Mouse (Mus musculus) MEL (cell line): Measurements from ENCODE around the gene Pttg1ip.

ENCODE experiments used
- CTCF ChIP-seq, 3 experiments: IDR thresholded peaks in 2 of 3; conservative IDR thresholded peaks in 1 of 3; 2 replicates each; pipeline ENCODE4 v1.5.1; 2011 to 2012; ENCODE audit warnings: low read length in 3 of 3, low read depth in 2 of 3, mild to moderate bottlenecking in 2 of 3, improper control_type of control experiment in 1 of 3, inconsistent platforms in 1 of 3, mixed read lengths in 1 of 3, moderate library complexity in 1 of 3; ENCODE audit not compliant: control insufficient read depth in 1 of 3, insufficient read depth in 1 of 3, poor library complexity in 1 of 3, severe bottlenecking in 1 of 3
- GATA1 ChIP-seq: IDR thresholded peaks from 2 replicates; pipeline ENCODE4 v1.6.1; 2011; ENCODE audit warnings: low read depth, low read length, improper control_type of control experiment
- MAX ChIP-seq: IDR thresholded peaks from 2 replicates; pipeline ENCODE4 v1.6.1; 2011; ENCODE audit warnings: low read length, improper control_type of control experiment
- NRF1 ChIP-seq: IDR thresholded peaks from 2 replicates; pipeline ENCODE4 v1.6.1; 2014; ENCODE audit warnings: low read depth, mild to moderate bottlenecking, inconsistent platforms, low read length, improper control_type of control experiment, moderate library complexity; ENCODE audit not compliant: poor library complexity, insufficient read depth, severe bottlenecking
- POLR2A ChIP-seq, 2 experiments: IDR thresholded peaks; 2 replicates each; pipeline ENCODE4 v1.6.1; 2011 to 2012; ENCODE audit warnings: low read length in 2 of 2, mild to moderate bottlenecking in 2 of 2, control low read depth in 1 of 2, improper control_type of control experiment in 1 of 2, low read depth in 1 of 2, moderate library complexity in 1 of 2; ENCODE audit not compliant: control insufficient read depth in 1 of 2, insufficient read depth in 1 of 2, poor library complexity in 1 of 2
- POLR2AphosphoS2 ChIP-seq: IDR thresholded peaks from 2 replicates; pipeline ENCODE4 v1.6.1; 2011; ENCODE audit warnings: low read length, improper control_type of control experiment
- POLR2AphosphoS5 ChIP-seq: IDR thresholded peaks from 2 replicates; pipeline ENCODE4 v1.6.1; 2012; ENCODE audit warnings: low read depth, borderline replicate concordance, mild to moderate bottlenecking, inconsistent platforms, low read length, moderate library complexity, mixed read lengths
- SIN3A ChIP-seq: IDR thresholded peaks from 2 replicates; pipeline ENCODE4 v1.6.1; 2012; ENCODE audit warnings: low read length, improper control_type of control experiment, inconsistent platforms
- UBTF ChIP-seq: IDR thresholded peaks from 2 replicates; pipeline ENCODE4 v1.6.1; 2012; ENCODE audit warnings: low read depth, mild to moderate bottlenecking, inconsistent platforms, low read length, improper control_type of control experiment, moderate library complexity, borderline replicate concordance; ENCODE audit not compliant: insufficient read depth
- ZNF384 ChIP-seq: IDR thresholded peaks from 2 replicates; pipeline ENCODE4 v1.6.1; 2012; ENCODE audit warnings: low read depth, mild to moderate bottlenecking, inconsistent platforms, low read length, improper control_type of control experiment

- TF ChIP-seq CTCF (IDR thresholded peaks at IDR 0.05 in 2 of 3, conservative IDR thresholded peaks at IDR 0.05 in 1 of 3; ENCODE audit: control insufficient read depth in 1 of 3, insufficient read depth in 1 of 3, low read depth in 2 of 3, low read length in 3 of 3, poor library complexity in 1 of 3, severe bottlenecking in 1 of 3) (no peak), POLR2A (IDR thresholded peaks at IDR 0.05; ENCODE audit: control insufficient read depth in 1 of 2, insufficient read depth in 1 of 2, low read depth in 1 of 2, low read length in 2 of 2, poor library complexity in 1 of 2) (no peak; a peak in 1 of 4 replicates), NRF1 (no peak), MAX (no peak), POLR2AphosphoS5 (no peak), SIN3A (no peak), UBTF (no peak), ZNF384 (no peak), POLR2AphosphoS2 (no peak), GATA1 (no peak)
These were observed 42.3 kb downstream of the Pttg1ip start for GRCm38 (mm10) chr10:77623639-77624400.
